Comparison of ENCODE assay signal across 8 mouse cellular contexts in the genomic region with DNA sequence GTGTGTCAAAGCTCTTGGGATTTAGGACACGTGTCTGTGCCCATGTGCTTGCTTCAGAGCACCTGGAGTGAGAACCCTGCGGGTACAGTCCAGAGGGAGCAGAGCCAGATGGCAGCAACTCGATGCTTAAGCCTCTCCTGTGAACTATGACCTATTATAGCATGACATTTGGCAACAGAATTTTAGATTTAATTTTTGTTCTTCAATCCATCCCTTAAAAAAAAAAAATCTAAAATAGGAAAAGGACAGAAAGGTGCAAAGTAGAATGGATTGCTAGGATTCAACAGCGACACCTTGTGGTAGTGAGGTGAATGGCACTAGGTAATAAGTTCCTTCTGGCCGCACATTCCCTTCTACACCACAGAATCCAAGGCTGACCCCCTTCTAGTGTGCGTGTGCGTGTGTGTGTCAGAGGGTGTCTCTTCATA. TPM values are rescaled to one million over a fixed set of nuclear protein-coding genes. Genes with fewer than 3 reads are reported as not detected.
DNase-seq lines count a peak whose midpoint lies in the region; ATAC-seq lines count a peak whose summit lies in the region.

No protein-coding gene starts in this region.

- 35% methylated on average over 7 of the region's 7 CpGs for WGBS in limb, embryonic 10.5 days

- H3K9me3 ChIP-seq in limb, embryonic 10.5 days (replicated peaks), result no peaks in the 10 kb centered on the region

- ATAC-seq in erythroblast, adult 5-6 weeks (replicated peaks; ENCODE audit: low FRiP score, poor library complexity, severe bottlenecking), result peak; percentile 80
- peak; percentile 65 for ATAC-seq in inflammation-experienced regulatory T-cells, adult 6 months

- no peaks in the 10 kb centered on the region for H3K27me3 ChIP-seq in limb, embryonic 10.5 days (ENCODE audit: low read depth, poor library complexity, severe bottlenecking)

- H3K27ac ChIP-seq in limb, embryonic 10.5 days, result no peak overlapping the region

- peak; percentile 83 for DNase-seq in urinary bladder, postnatal 14 days (ENCODE audit: low spot score)
- no peak for DNase-seq in urinary bladder, adult 2 months (ENCODE audit: low spot score)
- DNase-seq in brain, embryonic 18.5 days (ENCODE audit: low read depth, low spot score), result peak; percentile 52
- DNase-seq in limb, embryonic 10.5 days (ENCODE audit: low spot score), result peak; percentile 71
- DNase-seq in neural tube, embryonic 10.5 days (ENCODE audit: extremely low spot score, low spot score), result peak; percentile 55
- peak; percentile 68 for DNase-seq in thymus, postnatal 14 days

- peaks cover 14% of the 10 kb centered on the region for H3K4me1 ChIP-seq in limb, embryonic 10.5 days

- H3K4me3 ChIP-seq in limb, embryonic 10.5 days, result no peak overlapping the region

- H3K36me3 ChIP-seq in limb, embryonic 10.5 days, result no peaks in the 10 kb centered on the region

RNA-seq across cellular contexts. Expression of a gene that starts 39.7 kb away (rescaled TPM):
- polyA plus RNA-seq in urinary bladder, adult 2 months (2012; rRNA removed), result 34.3 and 42.2 TPM in 2 replicates
- total RNA-seq in erythroblast, adult 5-6 weeks (2015; ENCODE audit: low replicate concordance), result 13.8 and 26.5 TPM in 2 replicates
- total RNA-seq in erythroblast, adult 5-6 weeks (2017; ENCODE audit: low replicate concordance), result 14.5 and 20.2 TPM in 2 replicates
- 10 to 100 TPM; 30.7 to 35.0 (median 30.7) TPM for polyA plus RNA-seq in inflammation-experienced regulatory T-cells, adult 6 months (2017; shearing (Covaris generic))
- 80.1 and 96.7 TPM in 2 replicates for polyA plus RNA-seq in limb, embryonic 10.5 days (2016; fragmentation: Nextera tagmentation; extraction: Ambion mirVana)
